In genomic region chr5:143558731-143559130, GRCm38 (mm10) we compare ENCODE assay signal across 17 mouse cellular contexts. TPM values are rescaled to one million over a fixed set of nuclear protein-coding genes. Genes with fewer than 3 reads are reported as not detected.
A peak's percentile ranks its signal among the peaks of the same experiment; 100 is the strongest.
DNase-seq lines count a peak whose midpoint lies in the region; ATAC-seq and TF ChIP-seq lines count a peak whose summit lies in the region.
"Had no signal": no experiment of that assay in that cellular context is flagged by ENCODE, and none has a peak within 500 bp of the region (broad histone marks: within the 10 kb centered on the region; RNA-seq: fewer than 3 reads in every experiment).

No protein-coding gene starts in this region.

- no peak overlapping the region for H3ac ChIP-seq in myocyte (ENCODE audit: control insufficient read depth, insufficient read length)

- peaks cover 51% of the 10 kb centered on the region for H3K4me1 ChIP-seq in heart, embryonic 10.5 days
- peaks cover 24% of the 10 kb centered on the region for H3K4me1 ChIP-seq in heart, embryonic 11.5 days (ENCODE audit: control insufficient read depth, insufficient read depth, low read length)
- peaks cover 38 to 42% of the 10 kb centered on the region in 2 experiments for H3K4me1 ChIP-seq in heart, embryonic 14.5 days (ENCODE audit: control insufficient read depth in 2 of 2, insufficient read depth in 2 of 2, low read length in 2 of 2)
- H3K4me1 ChIP-seq: midbrain, embryonic 10.5 days had no signal

- no peaks in the 10 kb centered on the region for H3K9me3 ChIP-seq in heart, embryonic 10.5 days
- H3K9me3 ChIP-seq in heart, embryonic 11.5 days (replicated peaks; ENCODE audit: control insufficient read depth, low read length): no peaks in the 10 kb centered on the region
- H3K9me3 ChIP-seq in heart, embryonic 14.5 days (ENCODE audit: control insufficient read depth, low read length): no peaks in the 10 kb centered on the region
- H3K9me3 ChIP-seq: embryonic facial prominence, embryonic 10.5 days; forebrain, embryonic 12.5 days; midbrain, embryonic 10.5 days had no signal

- TF ChIP-seq POLR2A in myocyte (IDR thresholded peaks at IDR 0.05; ENCODE audit: insufficient read length, low read depth): no peak

- peak overlapping the region; percentile 29; the same call in 1 of the 2 replicates for H3K4me3 ChIP-seq in heart, embryonic 10.5 days
- H3K4me3 ChIP-seq in heart, embryonic 11.5 days (ENCODE audit: low read depth, low read length): no peak overlapping the region
- H3K4me3 ChIP-seq in heart, embryonic 14.5 days (ENCODE audit: control insufficient read depth in 1 of 2, insufficient read depth in 1 of 2, low read depth in 1 of 2, low read length in 2 of 2): no peak overlapping the region
- H3K4me3 ChIP-seq in myocyte: no peak overlapping the region
- H3K4me3 ChIP-seq: embryonic facial prominence, embryonic 10.5 days; forebrain, embryonic 12.5 days; midbrain, embryonic 10.5 days had no signal

- H3K9ac ChIP-seq in heart, embryonic 11.5 days (ENCODE audit: low read depth, low read length): peak overlapping the region; percentile 43; the same call in 1 of the 2 replicates
- peak overlapping the region; percentile 1; the same call in 1 of the 2 replicates for H3K9ac ChIP-seq in heart, embryonic 14.5 days (ENCODE audit: low read length)
- H3K9ac ChIP-seq: forebrain, embryonic 12.5 days had no signal

- H3K79me2 ChIP-seq in myocyte (ENCODE audit: control insufficient read depth, insufficient read depth): peaks cover 26% of the 10 kb centered on the region

- no peak for ATAC-seq in heart, embryonic 11.5 days (replicated peaks; ENCODE audit: insufficient number of reproducible peaks, low FRiP score, low TSS enrichment)
- no peak for ATAC-seq in heart, embryonic 14.5 days (ENCODE audit: insufficient number of reproducible peaks, insufficient read depth, low FRiP score, low read depth)
- ATAC-seq: hindbrain, postnatal 0 days had no signal

- H3K27me3 ChIP-seq in heart, embryonic 10.5 days (ENCODE audit: insufficient read depth, poor library complexity, severe bottlenecking): no peaks in the 10 kb centered on the region
- H3K27me3 ChIP-seq in heart, embryonic 11.5 days (ENCODE audit: control insufficient read depth, insufficient read depth, low read length): no peaks in the 10 kb centered on the region
- no peaks in the 10 kb centered on the region for H3K27me3 ChIP-seq in heart, embryonic 14.5 days (ENCODE audit: control insufficient read depth, insufficient read depth, low read length)
- H3K27me3 ChIP-seq in myocyte (ENCODE audit: control insufficient read depth, insufficient read depth, insufficient read length): no peaks in the 10 kb centered on the region
- H3K27me3 ChIP-seq: forebrain, embryonic 12.5 days had no signal

- DNase-seq in heart, embryonic 10.5 days (ENCODE audit: low spot score): no peak
- DNase-seq in heart, adult 8-10 months (ENCODE audit: low spot score): no peak
- no peak for DNase-seq in spleen, postnatal 10 days (ENCODE audit: low spot score in 2 of 2)
- no peak for DNase-seq in frontal cortex, postnatal 10 days (ENCODE audit: low spot score in 2 of 2)
- DNase-seq: cerebellum, adult 8-10 months; kidney, adult 18-20 months; retina, postnatal 1 day had no signal

- peaks cover 14% of the 10 kb centered on the region for H3K36me3 ChIP-seq in heart, embryonic 10.5 days
- no peaks in the 10 kb centered on the region for H3K36me3 ChIP-seq in heart, embryonic 11.5 days (ENCODE audit: control insufficient read depth, insufficient read depth, low read length)
- H3K36me3 ChIP-seq in heart, embryonic 14.5 days (ENCODE audit: control insufficient read depth, insufficient read depth, low read length): peaks cover 13% of the 10 kb centered on the region; the same call in 1 of the 2 replicates
- no peaks in the 10 kb centered on the region for H3K36me3 ChIP-seq in myocyte (ENCODE audit: control insufficient read depth, insufficient read depth)

- H3K27ac ChIP-seq in heart, embryonic 10.5 days: peak overlapping the region; percentile 82
- H3K27ac ChIP-seq in heart, embryonic 11.5 days (ENCODE audit: low read depth, low read length): peak overlapping the region; percentile 74
- H3K27ac ChIP-seq in heart, embryonic 14.5 days (replicated peaks in 1 of 2; ENCODE audit: control insufficient read depth in 1 of 2, insufficient read depth in 1 of 2, low read depth in 2 of 2, low read length in 2 of 2): peak overlapping the region; percentile 74 to 86
- H3K27ac ChIP-seq: embryonic facial prominence, embryonic 10.5 days; forebrain, embryonic 12.5 days; hindbrain, postnatal 0 days; kidney, postnatal 0 days; macrophage; midbrain, embryonic 10.5 days; stomach, postnatal 0 days had no signal

- H3K4me2 ChIP-seq in heart, embryonic 11.5 days: peak overlapping the region; percentile 32
- H3K4me2 ChIP-seq in heart, embryonic 14.5 days (ENCODE audit: low read length): peak overlapping the region; percentile 46
- peak overlapping the region; percentile 3 for H3K4me2 ChIP-seq in myocyte (ENCODE audit: low read depth)
- H3K4me2 ChIP-seq: forebrain, embryonic 12.5 days had no signal

- WGBS in heart, embryonic 10.5 days: 52% methylated on average over 3 of the region's 3 CpGs
- WGBS in heart, embryonic 11.5 days (ENCODE audit: insufficient replicate concordance): 48% methylated on average over 3 of the region's 3 CpGs
- 37% methylated on average over 3 of the region's 3 CpGs for WGBS in heart, embryonic 14.5 days

TF ChIP-seq in myocyte, 11 proteins besides CTCF, POLR2A, EP300 and RAD21:
- peak in 1 of 3 experiments; percentile 7 for TF ChIP-seq MYOD1 (IDR thresholded peaks at IDR 0.05; ENCODE audit: control insufficient read depth in 1 of 3, insufficient read length in 2 of 3, low read depth in 2 of 3)
- no peak for TF ChIP-seq USF1 (IDR thresholded peaks at IDR 0.05; ENCODE audit: low read depth)
- TF ChIP-seq SRF (IDR thresholded peaks at IDR 0.05; ENCODE audit: control insufficient read depth, insufficient read length, low read depth): no peak

RNA-seq across cellular contexts. Expression of gene Rac1, which starts 30.9 kb away (rescaled TPM):
- 369 and 431 TPM in 2 replicates for polyA plus RNA-seq in heart, embryonic 10.5 days (2016; fragmentation: Nextera tagmentation; extraction: Ambion mirVana)
- total RNA-seq in heart, adult 8-10 months (2022): 100 to 1,000 TPM; 207 to 235 (median 219) TPM
- 409 and 438 TPM in 2 replicates for polyA plus RNA-seq in heart, embryonic 11.5 days (2014; fragmentation: Nextera tagmentation; extraction: Ambion mirVana)
- polyA plus RNA-seq in heart, embryonic 14.5 days (2014; fragmentation: Nextera tagmentation; extraction: Ambion mirVana): 407 and 410 TPM in 2 replicates
- 245 TPM for polyA plus RNA-seq in myocyte (2012; fragmentation: generic; extraction: Trizol)
